ENCODE assay signal across 18 mouse cellular contexts in the genomic region with DNA sequence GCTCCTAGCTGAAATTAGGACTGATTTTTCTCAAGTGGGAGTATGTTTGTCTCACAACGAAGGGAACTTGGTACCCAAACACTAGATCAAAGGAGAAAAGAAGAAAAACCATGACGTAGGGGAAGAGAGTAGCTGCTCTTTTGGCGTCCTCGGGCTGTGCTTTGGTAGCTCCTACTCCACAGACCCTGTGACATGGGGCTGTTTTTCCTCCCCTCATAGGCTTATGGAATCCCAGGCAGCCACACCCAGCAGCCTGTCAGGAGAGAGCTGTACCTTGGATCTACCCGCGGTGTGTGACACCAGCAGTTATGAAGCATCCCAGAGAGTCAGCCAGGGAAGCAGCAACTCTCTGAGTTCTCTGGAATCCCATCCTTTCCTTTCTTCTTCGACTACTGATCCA. TPM values are rescaled to one million over a fixed set of nuclear protein-coding genes. Genes with fewer than 3 reads are reported as not detected.
DNase-seq lines count a peak whose midpoint lies in the region; ATAC-seq and TF ChIP-seq lines count a peak whose summit lies in the region.
"Had no signal": no experiment of that assay in that cellular context is flagged by ENCODE, and none has a peak within 500 bp of the region (broad histone marks: within the 10 kb centered on the region; RNA-seq: fewer than 3 reads in every experiment).

No protein-coding gene starts in this region.

- H3K27ac ChIP-seq in hindbrain, embryonic 13.5 days, result peak overlapping the region; percentile 8; the same call in 1 of the 2 replicates
- H3K27ac ChIP-seq in hindbrain, embryonic 12.5 days, result no peak overlapping the region
- H3K27ac ChIP-seq in ES-E14 (ENCODE audit: insufficient read depth, low read depth, low read length, poor library complexity, severe bottlenecking), result peak overlapping the region; percentile 77; the same call in 1 of the 2 replicates
- H3K27ac ChIP-seq in liver, embryonic 14.5 days, result peak overlapping the region; percentile 32; the same call in 1 of the 2 replicates
- H3K27ac ChIP-seq: hindbrain, embryonic 10.5 days; lung, embryonic 15.5 days; neural tube, embryonic 15.5 days had no signal

- TF ChIP-seq EP300 in liver, embryonic 14.5 days (IDR thresholded peaks at IDR 0.05; ENCODE audit: low read depth), result no peak

- peaks cover 23% of the 10 kb centered on the region for H3K36me3 ChIP-seq in hindbrain, embryonic 13.5 days
- H3K36me3 ChIP-seq in hindbrain, embryonic 12.5 days, result peaks cover 7% of the 10 kb centered on the region; the same call in 1 of the 2 replicates
- H3K36me3 ChIP-seq in E14TG2a.4 (ENCODE audit: insufficient read depth, low read length) (peaks cover 23% of the 10 kb centered on the region), ES-E14 (ENCODE audit: control insufficient read depth, insufficient read depth, low read length, poor library complexity, severe bottlenecking) (peaks cover 5% of the 10 kb centered on the region; the same call in 1 of the 2 replicates)
- no peaks in the 10 kb centered on the region for H3K36me3 ChIP-seq in liver, embryonic 14.5 days (replicated peaks; ENCODE audit: control insufficient read depth, insufficient read depth, low read depth)
- H3K36me3 ChIP-seq: lung, embryonic 15.5 days had no signal

- DNase-seq in ES-E14 (ENCODE audit: low read depth, low spot score) (no peak), MN1 (ENCODE audit: low spot score) (no peak)
- DNase-seq in liver, embryonic 14.5 days (ENCODE audit: low read depth in 3 of 3, low spot score in 3 of 3), result no peak
- DNase-seq in adrenal gland, adult 18-20 months (ENCODE audit: low spot score in 2 of 2), result no peak
- DNase-seq in right cerebral cortex, adult 18-20 months, result no peak
- DNase-seq: cerebellum, adult 9-11 months; kidney, postnatal 10 days; right cerebral cortex, postnatal 25 days; thymus, postnatal 36 days had no signal

- H3K4me2 ChIP-seq in hindbrain, embryonic 13.5 days, result no peak overlapping the region
- no peak overlapping the region for H3K4me2 ChIP-seq in hindbrain, embryonic 12.5 days (replicated peaks)
- H3K4me2 ChIP-seq in liver, embryonic 14.5 days (ENCODE audit: low read depth), result no peak overlapping the region
- H3K4me2 ChIP-seq: lung, embryonic 15.5 days; neural tube, embryonic 15.5 days had no signal

- H3K4me3 ChIP-seq in hindbrain, embryonic 13.5 days, result no peak overlapping the region
- no peak overlapping the region for H3K4me3 ChIP-seq in hindbrain, embryonic 12.5 days
- peak overlapping the region; percentile 66 for H3K4me3 ChIP-seq in E14TG2a.4 (replicated peaks; ENCODE audit: low read length)
- H3K4me3 ChIP-seq in ES-E14 (ENCODE audit: insufficient read depth in 1 of 2, low read depth in 1 of 2, low read length in 2 of 2, poor library complexity in 1 of 2, severe bottlenecking in 1 of 2), result peak overlapping the region; percentile 5 to 23; a peak in 2 of 4 replicates
- H3K4me3 ChIP-seq in liver, embryonic 14.5 days (ENCODE audit: insufficient read depth in 1 of 2, low read depth in 2 of 2, low read length in 2 of 2), result no peak overlapping the region
- H3K4me3 ChIP-seq: hindbrain, embryonic 10.5 days; lung, embryonic 15.5 days; megakaryocyte, embryonic 14.5 days; neural tube, embryonic 15.5 days had no signal

- no peak overlapping the region for H3K9ac ChIP-seq in hindbrain, embryonic 13.5 days
- no peak overlapping the region for H3K9ac ChIP-seq in hindbrain, embryonic 12.5 days
- peak overlapping the region; percentile 4; the same call in 1 of the 2 replicates for H3K9ac ChIP-seq in ES-E14 (ENCODE audit: insufficient read depth, low read depth, low read length, poor library complexity, severe bottlenecking)
- no peak overlapping the region; the same call in 1 of the 2 replicates for H3K9ac ChIP-seq in liver, embryonic 14.5 days (replicated peaks)
- H3K9ac ChIP-seq: lung, embryonic 15.5 days; neural tube, embryonic 15.5 days had no signal

- H3K9me3 ChIP-seq in hindbrain, embryonic 13.5 days, result no peaks in the 10 kb centered on the region
- no peaks in the 10 kb centered on the region for H3K9me3 ChIP-seq in hindbrain, embryonic 12.5 days (replicated peaks)
- no peaks in the 10 kb centered on the region for H3K9me3 ChIP-seq in E14TG2a.4 (ENCODE audit: low read length)
- no peaks in the 10 kb centered on the region for H3K9me3 ChIP-seq in ES-E14 (ENCODE audit: control insufficient read depth, insufficient read depth, low read depth, low read length)
- no peaks in the 10 kb centered on the region for H3K9me3 ChIP-seq in liver, embryonic 14.5 days (ENCODE audit: control insufficient read depth, low read length)
- H3K9me3 ChIP-seq: hindbrain, embryonic 10.5 days; lung, embryonic 15.5 days; megakaryocyte, embryonic 14.5 days; neural tube, embryonic 15.5 days had no signal

- H3K27me3 ChIP-seq in hindbrain, embryonic 13.5 days, result no peaks in the 10 kb centered on the region
- H3K27me3 ChIP-seq in hindbrain, embryonic 12.5 days, result no peaks in the 10 kb centered on the region
- H3K27me3 ChIP-seq in E14TG2a.4 (ENCODE audit: insufficient read depth, low read length), result no peaks in the 10 kb centered on the region
- H3K27me3 ChIP-seq in liver, embryonic 14.5 days (ENCODE audit: control insufficient read depth, insufficient read depth, low read length), result no peaks in the 10 kb centered on the region
- H3K27me3 ChIP-seq: lung, embryonic 15.5 days; megakaryocyte, embryonic 14.5 days; neural tube, embryonic 15.5 days had no signal

- H3K4me1 ChIP-seq in hindbrain, embryonic 13.5 days (replicated peaks), result peaks cover 7% of the 10 kb centered on the region
- H3K4me1 ChIP-seq in hindbrain, embryonic 12.5 days, result peaks cover 2% of the 10 kb centered on the region; the same call in 1 of the 2 replicates
- peaks cover 91% of the 10 kb centered on the region for H3K4me1 ChIP-seq in E14TG2a.4 (replicated peaks; ENCODE audit: low read depth, low read length)
- peaks cover 3 to 16% of the 10 kb centered on the region in 2 experiments; a peak in 3 of 4 replicates for H3K4me1 ChIP-seq in ES-E14 (ENCODE audit: control insufficient read depth in 2 of 2, insufficient read depth in 2 of 2, low read length in 2 of 2, poor library complexity in 1 of 2)
- H3K4me1 ChIP-seq in liver, embryonic 14.5 days (replicated peaks; ENCODE audit: control insufficient read depth in 2 of 2, insufficient read depth in 2 of 2, low read length in 1 of 2), result peaks cover 68 to 70% of the 10 kb centered on the region in 2 experiments

- no peak for TF ChIP-seq CTCF in E14TG2a.4 (conservative IDR thresholded peaks at IDR 0.05; ENCODE audit: low read length)
- TF ChIP-seq CTCF in liver, embryonic 14.5 days (IDR thresholded peaks at IDR 0.05; ENCODE audit: low read depth), result no peak

- no peak for ATAC-seq in hindbrain, embryonic 13.5 days (ENCODE audit: low FRiP score)
- no peak for ATAC-seq in hindbrain, embryonic 12.5 days (ENCODE audit: low FRiP score)
- no peak for ATAC-seq in liver, embryonic 14.5 days (ENCODE audit: insufficient read depth)
- ATAC-seq: forebrain, embryonic 16.5 days; intestine, embryonic 16.5 days had no signal

- WGBS in hindbrain, embryonic 13.5 days, result 68% methylated on average over 7 of the region's 7 CpGs
- WGBS in hindbrain, embryonic 12.5 days, result 71% methylated on average over 7 of the region's 7 CpGs
- 61% methylated on average over 7 of the region's 7 CpGs for WGBS in liver, embryonic 14.5 days (ENCODE audit: insufficient replicate concordance)

- in situ Hi-C loops in ES-E14 (cut with MboI; ENCODE audit: low sequenced_read_pairs in 2 of 2, unreplicated experiment in 2 of 2), result no loop called here

TF ChIP-seq in ES-E14, 5 proteins besides CTCF, POLR2A, EP300 and RAD21:
- no peak for TF ChIP-seq MAFK (IDR thresholded peaks at IDR 0.05; ENCODE audit: insufficient read depth, low read depth, low read length)
- no peak for TF ChIP-seq ZC3H11A (IDR thresholded peaks at IDR 0.05; ENCODE audit: borderline replicate concordance, low read depth, low read length)
- TF ChIP-seq HCFC1 (IDR thresholded peaks at IDR 0.05; ENCODE audit: borderline replicate concordance, insufficient read depth, low read length), result no peak
- TF ChIP-seq CHD2 (IDR thresholded peaks at IDR 0.05; ENCODE audit: low read depth, low read length), result no peak
- no peak for TF ChIP-seq ZNF384 (IDR thresholded peaks at IDR 0.05; ENCODE audit: low read depth, low read length)
TF ChIP-seq in ES-E14: peak in this region for 0.

RNA-seq across cellular contexts. Expression of a gene that starts 5.0 kb away (rescaled TPM):
- polyA plus RNA-seq in hindbrain, embryonic 13.5 days (2015; fragmentation: Nextera tagmentation; extraction: Ambion mirVana), result 22.5 and 25.5 TPM in 2 replicates
- polyA plus RNA-seq in hindbrain, embryonic 12.5 days (2016; fragmentation: Nextera tagmentation; extraction: Ambion mirVana), result 18.4 and 19.9 TPM in 2 replicates
- total RNA-seq in ES-E14 (2012; rRNA removed), result 8.9 and 9.2 TPM in 2 replicates
- 6.3 and 7.1 TPM in 2 replicates for polyA plus RNA-seq in liver, embryonic 14.5 days (2012; rRNA removed)
- polyA plus RNA-seq in liver, embryonic 14.5 days (2014; fragmentation: Nextera tagmentation; extraction: Ambion mirVana), result 10.1 and 12.3 TPM in 2 replicates
- 1 to 10 TPM; 7.9 to 8.2 TPM for total RNA-seq in adrenal gland, adult 18-20 months (2021)

Comparison
In these comparisons a context has a peak if more than half of its experiments do, and no peak if none do; other contexts are left out.
1. H3K4me3 ChIP-seq: peak in E14TG2a.4 (single experiment) and ES-E14 (2 of 2); none in hindbrain, embryonic 13.5 days (single experiment), hindbrain, embryonic 12.5 days (single experiment) and liver, embryonic 14.5 days (0 of 2).